Mouse (Mus musculus) stomach, embryonic 15.5 days (tissue): ENCODE data around the gene P2rx3. TPM values are rescaled to one million over a fixed set of nuclear protein-coding genes. Genes with fewer than 3 reads are reported as not detected.

Source experiments
- ATAC-seq: fragments of 200-750 bp; cut with Nextera tagmentation; 2 replicates; pipeline ENCODE4 v1.8.0; 2017; ENCODE audit warnings: low read depth, moderate number of reproducible peaks, moderate TSS enrichment; ENCODE audit not compliant: insufficient read depth, low FRiP score
- H3K27ac ChIP-seq: fragments of 300-500 bp; sonication (generic); 2 replicates; pipeline ENCODE4 v1.5.1; 2015; ENCODE audit warnings: mild to moderate bottlenecking, inconsistent platforms
- H3K27me3 ChIP-seq: fragments of 300-500 bp; sonication (generic); replicated peaks from 2 replicates; pipeline ENCODE4 v1.6.1; 2015; ENCODE audit warnings: inconsistent platforms
- H3K36me3 ChIP-seq: fragments of 300-500 bp; sonication (generic); 2 replicates; pipeline ENCODE4 v1.6.1; 2015; ENCODE audit warnings: inconsistent platforms
- H3K4me1 ChIP-seq: fragments of 300-500 bp; sonication (generic); 2 replicates; pipeline ENCODE4 v1.6.1; 2015; ENCODE audit warnings: inconsistent platforms
- H3K4me2 ChIP-seq: fragments of 300-500 bp; sonication (generic); 2 replicates; pipeline ENCODE4 v1.6.1; 2015; ENCODE audit warnings: mild to moderate bottlenecking, inconsistent platforms
- H3K4me3 ChIP-seq: fragments of 300-500 bp; sonication (generic); replicated peaks from 2 replicates; pipeline ENCODE4 v1.5.1; 2015; ENCODE audit warnings: inconsistent platforms
- H3K9ac ChIP-seq: fragments of 300-500 bp; sonication (generic); 2 replicates; pipeline ENCODE4 v1.6.1; 2015; ENCODE audit warnings: inconsistent platforms
- H3K9me3 ChIP-seq: fragments of 300-500 bp; sonication (generic); 2 replicates; pipeline ENCODE4 v1.6.1; 2016; ENCODE audit warnings: inconsistent platforms
- WGBS: fragments of 180-500 bp; shearing (Covaris S2); methylation state at CpG from one replicate; pipeline ENCODE4 v1.1.7; 2015; 5-methylcytosine and 5-hydroxymethylcytosine counted together
- polyA plus RNA-seq: library from polyadenylated mRNA; unstranded; fragments of >200 nt; fragmentation: Nextera tagmentation; extraction: Ambion mirVana; gene quantifications from 2 replicates; pipeline ENCODE4 v1.2.1, GENCODE M21; 2015

P2rx3 gene
- polyA plus RNA-seq, 1 experiment from 2014 or later = 1.6 TPM

DNA sequence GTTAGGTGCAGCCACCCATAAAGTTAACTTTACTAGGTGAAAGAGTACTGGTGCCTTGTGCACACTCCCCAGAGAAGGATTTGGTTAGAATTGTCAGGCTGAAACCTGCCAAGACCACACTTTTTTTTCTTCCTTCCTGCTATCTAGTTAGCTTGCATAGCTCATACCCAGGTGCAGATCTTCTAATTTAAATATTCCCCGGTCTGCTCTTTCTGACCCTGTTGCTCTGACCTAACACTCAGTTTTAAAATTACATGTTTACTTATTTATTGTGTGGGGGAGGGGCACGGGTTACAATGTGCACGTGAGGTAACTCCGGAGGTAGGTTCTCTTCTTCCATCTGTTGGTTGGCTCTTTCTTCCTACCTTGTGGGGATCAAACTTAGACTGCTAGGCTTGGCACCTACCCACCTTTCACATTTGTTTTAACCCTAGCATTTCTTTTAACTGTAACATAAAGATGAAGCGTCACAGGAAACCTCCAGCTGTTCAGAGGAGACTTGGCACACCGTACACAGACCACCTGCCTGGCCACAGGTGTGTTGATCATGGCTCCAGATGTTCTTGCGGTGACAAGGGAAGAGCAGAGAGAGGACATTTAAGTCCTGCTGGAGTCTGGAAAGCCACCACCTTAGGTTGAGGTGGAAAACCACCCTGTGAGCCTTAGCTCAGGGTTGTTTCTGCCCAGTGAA lies 73.0 kb downstream of the P2rx3 start:
- no peak overlapping the region for H3K4me3 ChIP-seq
- H3K36me3 ChIP-seq = no peaks in the 10 kb centered on the region
- H3K9me3 ChIP-seq = no peaks in the 10 kb centered on the region
- no peak for ATAC-seq
- H3K27me3 ChIP-seq = no peaks in the 10 kb centered on the region
- no peak overlapping the region for H3K27ac ChIP-seq
- no peak overlapping the region for H3K4me2 ChIP-seq
- H3K9ac ChIP-seq = no peak overlapping the region
- 88% methylated on average over 7 of the region's 7 CpGs for WGBS
- no peaks in the 10 kb centered on the region for H3K4me1 ChIP-seq

DNA sequence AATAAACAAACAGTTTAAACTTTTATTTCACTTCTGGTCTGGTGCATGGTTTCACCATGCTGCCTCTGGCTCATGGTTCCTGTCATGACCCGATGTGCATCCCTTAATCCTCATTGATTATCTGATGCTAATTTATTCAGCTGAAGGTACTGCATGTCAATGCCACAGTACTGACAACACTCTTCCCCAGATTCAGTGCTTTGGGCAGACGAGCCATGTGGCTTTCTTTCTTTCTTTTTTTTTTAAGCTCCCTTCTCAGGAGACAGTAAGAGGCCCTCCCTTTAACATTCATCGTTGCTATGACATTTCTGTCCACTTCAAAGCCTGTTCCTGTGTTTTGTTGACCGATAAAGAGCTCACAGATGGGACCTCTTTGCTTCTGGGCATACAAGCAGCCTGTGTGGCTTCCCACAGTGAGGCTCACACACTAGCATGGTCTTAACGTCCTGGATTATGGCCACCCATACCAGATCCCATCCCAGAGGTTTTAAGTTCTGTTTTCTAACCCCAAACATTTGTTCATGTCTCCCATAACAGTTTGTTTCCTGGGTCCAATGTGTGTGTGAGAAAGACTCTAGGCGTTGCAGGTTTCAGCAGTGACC lies 74.3 kb downstream of the P2rx3 start:
- no peaks in the 10 kb centered on the region for H3K4me1 ChIP-seq
- no peak overlapping the region for H3K4me3 ChIP-seq
- H3K27ac ChIP-seq = no peak overlapping the region
- H3K9ac ChIP-seq = no peak overlapping the region
- H3K9me3 ChIP-seq = no peaks in the 10 kb centered on the region
- 0 out of 2 replicates have a peak, but pooled peaks cover 7% of the 10 kb centered on the region for H3K36me3 ChIP-seq
- no peak for ATAC-seq
- WGBS = 36% methylated on average over 6 of the region's 6 CpGs
- H3K27me3 ChIP-seq = no peaks in the 10 kb centered on the region
- no peak overlapping the region for H3K4me2 ChIP-seq

DNA sequence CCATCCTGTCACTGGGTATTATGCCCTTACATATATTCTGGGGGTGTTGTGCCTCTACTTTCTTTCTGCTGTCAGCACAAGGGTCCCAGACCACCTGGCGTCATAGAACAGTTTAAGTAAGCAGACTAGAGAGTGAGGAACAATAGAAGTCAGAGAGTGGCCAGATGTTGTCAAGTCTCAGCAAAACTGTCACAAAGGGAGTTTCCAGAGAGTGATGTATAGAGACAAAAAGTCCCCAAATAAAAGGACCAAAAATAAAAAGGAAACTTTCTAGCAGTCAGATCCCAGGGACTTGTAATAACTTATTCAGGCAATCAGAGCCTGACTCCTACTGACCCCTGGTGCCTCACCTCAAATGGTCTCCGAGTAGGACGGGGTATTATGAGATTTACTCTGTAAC lies 75.4 kb downstream of the P2rx3 start:
- Histone ChIP-seq H3K4me2 (no peak overlapping the region), H3K4me3 (no peak overlapping the region), H3K27me3 (no peaks in the 10 kb centered on the region), H3K4me1 (no peaks in the 10 kb centered on the region), H3K9ac (no peak overlapping the region), H3K36me3 (0 out of 2 replicates have a peak, but pooled peaks cover 7% of the 10 kb centered on the region), H3K9me3 (no peaks in the 10 kb centered on the region), H3K27ac (no peak overlapping the region)
- no peak for ATAC-seq
- WGBS = 80% methylated on average over 3 of the region's 3 CpGs

DNA sequence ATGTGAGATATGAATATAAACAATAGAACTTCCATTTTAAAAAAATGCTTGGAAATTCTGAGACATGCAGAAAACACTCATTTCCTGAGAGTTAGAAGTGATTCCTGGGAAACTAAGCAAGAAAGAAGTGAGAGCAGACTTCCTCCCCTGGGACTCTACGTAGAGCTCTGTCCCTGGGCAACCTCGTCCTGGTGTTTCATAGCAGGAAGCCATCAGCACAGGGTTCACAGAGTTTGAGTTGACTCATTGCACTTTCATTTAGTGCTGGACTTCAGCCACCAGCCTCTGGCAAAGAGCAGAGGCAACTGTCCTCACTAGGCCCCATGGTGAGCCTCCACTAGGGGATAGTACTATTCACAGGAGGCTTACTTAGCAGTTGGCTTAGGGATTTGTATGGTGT lies 76.0 kb downstream of the P2rx3 start:
- WGBS = 60% methylated on average over 2 of the region's 2 CpGs
- Histone ChIP-seq H3K36me3 (0 out of 2 replicates have a peak, but pooled peaks cover 7% of the 10 kb centered on the region), H3K27ac (no peak overlapping the region)

DNA sequence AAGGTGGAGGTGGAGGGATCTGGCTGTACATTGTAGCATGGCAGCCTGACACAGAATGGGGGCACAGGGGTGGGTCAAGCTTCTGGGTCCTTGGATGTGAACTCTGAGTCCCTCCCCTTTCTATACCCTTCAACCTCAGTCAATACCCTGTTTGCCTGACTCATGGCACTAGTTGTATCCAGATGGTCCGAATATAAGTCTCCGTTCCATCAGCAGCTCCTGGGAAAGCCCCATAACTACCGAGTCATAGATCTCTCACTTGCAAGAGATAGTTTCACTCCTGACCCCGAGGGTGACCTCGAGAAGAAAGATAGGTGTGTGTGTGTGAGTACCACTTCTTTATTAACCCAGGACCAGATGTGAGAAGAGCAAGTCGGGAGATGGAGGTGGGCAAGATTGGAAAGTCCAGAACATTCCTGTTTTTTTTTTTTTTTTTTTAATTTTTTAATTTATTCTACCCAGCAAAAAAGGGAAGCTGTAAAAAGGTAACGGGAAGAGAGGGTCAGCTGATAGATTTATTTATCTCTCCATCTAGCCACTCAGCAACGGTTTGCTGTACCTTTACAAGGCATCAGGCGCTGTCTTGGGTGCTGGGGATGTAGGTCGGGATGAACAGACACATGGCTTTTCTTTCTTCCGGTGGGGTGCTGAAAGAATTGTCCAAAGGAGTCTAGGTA lies 78.5 kb downstream of the P2rx3 start:
- no peak overlapping the region for H3K27ac ChIP-seq
- no peaks in the 10 kb centered on the region for H3K4me1 ChIP-seq
- no peak for ATAC-seq
- WGBS = 89% methylated on average over 11 of the region's 11 CpGs
- H3K27me3 ChIP-seq = no peaks in the 10 kb centered on the region
- H3K4me3 ChIP-seq = no peak overlapping the region
- no peaks in the 10 kb centered on the region for H3K9me3 ChIP-seq
- no peak overlapping the region for H3K9ac ChIP-seq
- no peak overlapping the region for H3K4me2 ChIP-seq
- H3K36me3 ChIP-seq = 0 out of 2 replicates have a peak, but pooled peaks cover 11% of the 10 kb centered on the region

More for the DNA sequence above, 76.0 kb downstream of the P2rx3 start:
- no peaks in the 10 kb centered on the region for H3K4me1 ChIP-seq
- H3K27me3 ChIP-seq = no peaks in the 10 kb centered on the region
- no peak for ATAC-seq
- H3K4me2 ChIP-seq = no peak overlapping the region
- H3K9me3 ChIP-seq = no peaks in the 10 kb centered on the region
- H3K4me3 ChIP-seq = no peak overlapping the region
- no peak overlapping the region for H3K9ac ChIP-seq

DNA sequence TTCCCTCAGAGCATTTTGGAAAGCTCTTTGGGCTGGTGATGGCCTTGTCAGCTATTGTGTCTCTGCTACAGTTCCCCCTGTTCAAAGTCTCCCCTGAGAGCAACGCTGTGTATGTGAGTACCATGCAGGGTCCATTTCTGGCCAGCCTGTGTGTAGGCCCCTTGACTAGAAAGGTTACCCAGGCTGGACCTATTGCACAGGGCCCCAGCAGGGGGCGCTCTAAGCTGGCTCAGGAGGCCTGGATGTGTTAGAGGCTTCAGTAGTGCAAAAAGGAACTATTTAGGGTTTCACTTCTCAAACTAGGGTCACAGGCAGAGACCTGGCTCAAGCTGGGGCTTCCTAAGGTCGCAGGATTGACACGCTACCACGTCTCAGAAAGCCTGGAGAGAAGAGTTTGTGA lies 81.0 kb downstream of the P2rx3 start:
- Histone ChIP-seq H3K4me2 (no peak overlapping the region), H3K27ac (no peak overlapping the region), H3K9me3 (no peaks in the 10 kb centered on the region), H3K27me3 (no peaks in the 10 kb centered on the region), H3K4me3 (no peak overlapping the region), H3K36me3 (peaks cover 15% of the 10 kb centered on the region; the same call in 1 of the 2 replicates), H3K9ac (no peak overlapping the region), H3K4me1 (no peaks in the 10 kb centered on the region)
- peak; percentile 63; the same call in 1 of the 2 replicates for ATAC-seq
- WGBS = 58% methylated on average over 5 of the region's 5 CpGs

DNA sequence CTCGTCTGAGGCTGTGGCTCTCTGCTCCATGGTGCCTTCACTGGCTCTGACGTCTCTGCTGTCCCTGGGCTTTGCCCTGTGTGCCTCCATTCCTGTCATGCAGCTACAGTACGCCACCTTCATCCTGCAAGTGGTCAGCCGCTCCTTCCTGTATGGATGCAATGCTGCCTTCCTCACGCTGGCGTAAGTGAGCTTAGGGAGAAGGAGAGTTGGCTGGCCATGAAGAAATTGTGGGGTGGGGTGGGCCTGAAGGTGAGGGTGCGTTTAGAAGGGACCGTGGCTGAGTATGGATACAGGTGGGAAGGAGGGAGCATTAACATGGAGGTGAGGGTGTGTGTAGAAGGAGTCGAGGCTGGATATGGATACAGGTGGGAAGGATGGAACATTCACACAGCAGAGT lies 81.8 kb downstream of the P2rx3 start:
- H3K4me3 ChIP-seq = no peak overlapping the region
- H3K27me3 ChIP-seq = no peaks in the 10 kb centered on the region
- 92% methylated on average over 9 of the region's 9 CpGs for WGBS
- H3K9me3 ChIP-seq = no peaks in the 10 kb centered on the region
- H3K4me2 ChIP-seq = no peak overlapping the region
- no peak overlapping the region for H3K9ac ChIP-seq
- H3K36me3 ChIP-seq = peaks cover 17% of the 10 kb centered on the region; the same call in 1 of the 2 replicates
- no peaks in the 10 kb centered on the region for H3K4me1 ChIP-seq
- H3K27ac ChIP-seq = no peak overlapping the region
- no peak for ATAC-seq

DNA sequence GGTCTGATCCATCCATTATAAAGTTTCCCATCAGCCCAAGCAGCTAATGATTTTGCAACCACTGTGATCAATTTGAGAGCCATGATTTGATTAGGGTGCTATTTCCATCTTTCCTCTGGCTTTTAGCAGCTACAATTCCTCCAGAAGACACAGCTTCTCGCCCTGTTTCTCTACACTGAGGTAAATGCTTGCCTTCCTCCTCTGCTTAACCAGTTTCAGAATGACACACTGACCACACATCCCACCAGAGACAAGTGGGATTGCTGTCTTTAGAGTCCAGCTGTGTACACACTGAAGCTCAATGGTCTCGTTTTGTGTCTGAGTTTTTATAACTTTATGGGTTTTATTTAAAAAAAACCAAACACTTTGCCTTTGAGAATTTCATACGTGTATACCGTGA lies 84.6 kb downstream of the P2rx3 start:
- peaks cover 20% of the 10 kb centered on the region; the same call in 1 of the 2 replicates for H3K36me3 ChIP-seq
- H3K4me3 ChIP-seq = no peak overlapping the region
- H3K27me3 ChIP-seq = no peaks in the 10 kb centered on the region
- WGBS = 72% methylated on average over 4 of the region's 4 CpGs
- ATAC-seq = no peak
- H3K4me1 ChIP-seq = no peaks in the 10 kb centered on the region
- no peak overlapping the region for H3K9ac ChIP-seq
- no peak overlapping the region for H3K27ac ChIP-seq
- no peaks in the 10 kb centered on the region for H3K9me3 ChIP-seq
- H3K4me2 ChIP-seq = no peak overlapping the region

DNA sequence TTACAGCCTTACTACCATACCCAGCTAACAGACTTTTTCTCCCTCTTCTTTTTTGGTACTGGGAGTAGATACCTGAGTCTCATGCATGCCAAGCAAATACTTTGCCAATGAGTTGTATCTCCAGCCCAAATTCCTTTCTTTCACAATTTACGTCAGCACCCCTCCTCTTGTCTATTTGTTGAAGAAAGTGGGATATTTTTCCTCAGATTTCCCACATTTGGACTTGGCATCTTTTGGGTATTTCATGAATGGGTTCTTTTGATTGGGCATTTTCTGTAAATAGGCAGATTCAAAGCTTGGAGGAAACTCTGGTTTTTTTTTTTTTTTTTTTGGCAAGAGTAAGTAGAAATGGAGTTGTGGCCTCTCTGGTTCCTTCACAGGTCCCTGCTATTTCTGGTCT lies 85.0 kb downstream of the P2rx3 start:
- H3K9ac ChIP-seq = no peak overlapping the region
- H3K4me1 ChIP-seq = no peaks in the 10 kb centered on the region
- no peak for ATAC-seq
- no peak overlapping the region for H3K4me2 ChIP-seq
- H3K36me3 ChIP-seq = peaks cover 20% of the 10 kb centered on the region; the same call in 1 of the 2 replicates
- H3K27ac ChIP-seq = no peak overlapping the region
- no peaks in the 10 kb centered on the region for H3K9me3 ChIP-seq
- WGBS = 84% methylated on average over 1 of the region's 1 CpGs
- H3K27me3 ChIP-seq = no peaks in the 10 kb centered on the region
- H3K4me3 ChIP-seq = no peak overlapping the region

DNA sequence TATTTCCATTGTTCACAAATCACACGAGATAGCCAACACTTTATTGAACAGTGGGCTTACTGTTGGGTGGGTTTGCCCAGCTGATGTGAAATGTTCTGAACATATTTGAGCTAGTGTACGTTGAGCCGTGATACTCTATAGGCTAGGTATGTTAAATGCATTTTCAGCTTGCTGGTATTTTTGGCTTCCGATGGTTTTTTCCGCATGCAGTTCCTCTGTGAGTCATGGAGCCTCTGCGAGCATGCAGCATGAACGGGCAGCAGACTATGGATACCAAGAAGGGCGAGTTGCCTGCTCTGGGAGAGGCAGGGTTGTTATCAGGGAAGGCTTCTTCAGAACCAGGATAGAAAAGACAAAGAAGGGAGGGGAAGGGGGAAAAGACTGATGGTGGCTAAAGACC lies 86.2 kb downstream of the P2rx3 start:
- ATAC-seq = no peak
- no peaks in the 10 kb centered on the region for H3K27me3 ChIP-seq
- WGBS = 91% methylated on average over 8 of the region's 8 CpGs
- H3K4me1 ChIP-seq = no peaks in the 10 kb centered on the region
- H3K4me3 ChIP-seq = no peak overlapping the region
- H3K4me2 ChIP-seq = no peak overlapping the region
- H3K9ac ChIP-seq = no peak overlapping the region
- peaks cover 20% of the 10 kb centered on the region; the same call in 1 of the 2 replicates for H3K36me3 ChIP-seq
- H3K27ac ChIP-seq = no peak overlapping the region
- no peaks in the 10 kb centered on the region for H3K9me3 ChIP-seq

DNA sequence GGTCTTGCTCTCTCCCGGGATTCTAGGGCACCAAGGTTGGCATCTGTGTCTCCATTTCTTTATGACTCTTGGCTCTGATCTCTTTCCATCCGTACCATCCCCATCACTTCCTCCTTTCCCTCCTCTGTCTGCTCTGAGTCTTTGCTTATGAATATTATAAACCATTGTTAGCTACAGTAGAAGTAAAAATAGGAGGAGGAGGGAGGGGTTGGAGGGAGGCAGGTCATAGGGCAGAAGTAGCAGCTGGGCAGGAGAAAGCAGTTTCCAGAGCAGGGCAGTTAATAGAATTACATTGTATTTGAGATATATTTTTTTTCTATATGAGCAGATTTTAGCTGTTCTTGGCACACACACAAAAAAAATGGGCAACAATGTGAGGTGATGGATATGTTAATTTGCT lies 88.5 kb downstream of the P2rx3 start:
- no peak for ATAC-seq
- peaks cover 24% of the 10 kb centered on the region for H3K36me3 ChIP-seq
- no peak overlapping the region for H3K27ac ChIP-seq
- no peak overlapping the region for H3K4me2 ChIP-seq
- H3K9me3 ChIP-seq = no peaks in the 10 kb centered on the region
- WGBS = 74% methylated on average over 2 of the region's 2 CpGs
- no peak overlapping the region for H3K4me3 ChIP-seq
- no peaks in the 10 kb centered on the region for H3K4me1 ChIP-seq
- H3K27me3 ChIP-seq = no peaks in the 10 kb centered on the region
- H3K9ac ChIP-seq = no peak overlapping the region
